Mouse (Mus musculus) cerebellum, adult 2 months (tissue): ENCODE measurements at regions not wholly inside any gene's neighbourhood (a gene's known extent, or its start where the extent isn't known, plus 50 kb on each side); places are given as distances from the start of the nearest gene placed in this dataset.

Source experiments
- CTCF ChIP-seq: fragments of 200-500 bp; IDR thresholded peaks from 2 replicates; pipeline ENCODE4 v1.5.1; 2011; ENCODE audit warnings: low read depth, mild to moderate bottlenecking, control low read depth, low read length, moderate library complexity, borderline replicate concordance; ENCODE audit not compliant: insufficient read depth
- POLR2A ChIP-seq: fragments of 200-500 bp; IDR thresholded peaks from 2 replicates; pipeline ENCODE4 v1.6.1; 2011; ENCODE audit warnings: low read length, control low read depth, borderline replicate concordance; ENCODE audit not compliant: insufficient read depth

GRCm38 (mm10) chr12:104598056-104598455 is 124.9 kb upstream of the Gsc start:
- TF ChIP-seq POLR2A (no peak), CTCF (no peak)
